Mouse (Mus musculus): ENCODE data around the gene Washc2.
"Not testable (repeated sequence)": the region's sequence is repeated elsewhere in the genome, so short reads cannot be mapped to it uniquely, and the experiment has no call there.

The Washc2 gene

DNA sequence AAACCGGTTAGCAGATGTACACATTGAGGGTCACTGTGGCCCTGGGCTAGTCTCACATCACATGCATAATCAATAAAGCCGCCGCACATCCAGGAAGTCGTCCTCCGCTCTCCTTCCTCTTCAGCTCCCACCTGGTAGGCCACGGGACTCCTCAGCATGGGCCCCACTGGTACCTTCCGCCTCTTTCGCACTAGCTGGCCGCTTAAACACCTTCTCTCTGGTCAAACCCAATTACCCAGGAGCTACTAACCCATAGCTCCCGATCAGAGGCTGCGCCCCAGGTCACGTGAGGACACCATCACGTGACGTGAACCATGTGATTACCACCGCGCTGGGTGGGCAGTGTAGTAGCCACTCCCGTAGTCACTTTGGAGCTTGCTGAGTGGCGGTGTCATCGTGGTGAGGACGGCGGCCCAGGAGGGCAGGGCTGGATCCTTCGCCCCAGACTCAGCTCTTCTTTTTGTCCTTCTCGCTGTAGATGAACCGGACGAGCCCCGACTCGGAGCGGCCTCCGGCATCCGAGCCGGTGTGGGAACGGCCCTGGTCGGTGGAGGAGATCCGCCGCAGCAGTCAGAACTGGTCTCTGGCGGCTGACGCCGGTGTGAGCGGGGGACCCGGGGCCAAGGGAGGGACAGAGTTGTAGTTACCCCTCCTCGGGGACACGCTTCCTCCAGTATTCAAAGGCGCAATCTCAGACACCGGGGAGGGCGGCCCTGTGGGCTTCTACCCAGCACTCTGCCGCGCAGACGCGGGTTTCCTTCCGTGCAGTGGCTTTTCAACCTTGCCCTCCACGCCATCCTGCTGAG lies at the start of gene Washc2:
Gene Washc2, plus strand, starts transcription at position 310 of the 806 bp plus-strand sequence.
- DNase-seq (ENCODE audit: low spot score in 2 of 2) = peak; percentile 97 to 98

DNA sequence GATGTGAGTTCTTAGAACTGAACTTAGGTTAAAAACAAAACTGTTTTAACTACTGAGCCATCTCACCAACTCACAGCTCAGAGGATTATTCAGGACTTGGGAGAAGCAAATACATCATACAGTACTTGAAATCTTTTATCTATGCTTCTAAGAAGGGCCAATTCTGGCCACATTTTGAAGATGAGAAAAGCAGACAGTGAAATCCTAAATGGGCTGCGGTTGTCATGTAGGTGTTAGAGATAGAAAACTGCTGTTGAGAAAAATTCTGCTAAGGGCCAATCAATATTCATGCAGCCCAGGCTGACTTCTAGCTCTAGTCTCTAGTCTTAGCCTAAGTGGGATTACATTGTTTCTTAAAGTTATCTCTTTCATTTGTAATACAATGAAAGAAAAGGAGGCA lies 41.5 kb upstream of the Washc2 start:
- no peak for DNase-seq (ENCODE audit: low spot score in 2 of 2)

GRCm38 (mm10) chr6:116173511-116174099 lies 34.2 kb upstream of the Washc2 start:
- not testable (repeated sequence) for DNase-seq (ENCODE audit: low spot score in 2 of 2)

- DNase-seq (ENCODE audit: low spot score in 2 of 2) = no peak
Observed at GRCm38 (mm10) chr6:116178376-116178775, 29.5 kb upstream of the Washc2 start.

GRCm38 (mm10) chr6:116180731-116181130 lies 27.1 kb upstream of the Washc2 start:
- DNase-seq (ENCODE audit: low spot score in 2 of 2) = no peak

- DNase-seq (ENCODE audit: low spot score in 2 of 2) = no peak
Observed at GRCm38 (mm10) chr6:116183509-116183908, 24.3 kb upstream of the Washc2 start.

DNA sequence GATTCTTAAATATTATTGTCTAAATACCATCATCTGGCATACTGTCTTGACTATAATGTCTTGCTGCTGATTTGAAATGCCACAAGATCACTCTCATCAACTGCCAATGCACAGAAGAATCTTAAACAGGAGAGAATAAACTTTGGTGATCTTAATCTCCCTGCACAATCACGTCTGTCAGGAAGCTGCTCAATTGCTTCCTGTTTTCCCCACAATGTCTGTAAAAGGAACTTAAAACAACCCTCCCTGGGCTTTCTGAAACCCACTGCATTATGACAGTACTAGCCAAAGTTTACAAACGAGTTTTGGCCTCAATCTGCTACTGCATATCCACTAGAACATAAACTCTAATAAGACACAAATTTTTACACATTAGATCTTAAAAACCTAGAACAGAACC lies 21.4 kb upstream of the Washc2 start:
- DNase-seq (ENCODE audit: low spot score in 2 of 2) = no peak

DNA sequence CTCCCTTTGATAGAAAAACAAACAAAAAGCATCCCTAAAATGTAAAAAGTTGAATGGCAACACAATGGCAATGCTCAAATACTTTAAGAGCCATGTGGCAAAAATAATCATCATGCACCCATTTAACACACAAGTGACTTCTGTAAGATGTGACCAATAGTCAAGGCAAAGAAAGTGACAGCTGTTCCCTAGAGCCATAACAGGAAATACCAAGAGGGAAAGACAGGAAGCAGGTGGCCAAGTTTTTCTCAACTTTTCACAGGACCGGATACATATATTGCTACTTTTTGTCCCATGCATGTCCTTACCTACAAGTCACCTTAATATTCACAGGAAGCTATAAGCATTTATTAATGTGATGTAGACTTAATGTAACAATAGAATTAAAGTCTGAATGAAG lies 18.4 kb upstream of the Washc2 start:
- DNase-seq (ENCODE audit: low spot score in 2 of 2) = no peak

DNA sequence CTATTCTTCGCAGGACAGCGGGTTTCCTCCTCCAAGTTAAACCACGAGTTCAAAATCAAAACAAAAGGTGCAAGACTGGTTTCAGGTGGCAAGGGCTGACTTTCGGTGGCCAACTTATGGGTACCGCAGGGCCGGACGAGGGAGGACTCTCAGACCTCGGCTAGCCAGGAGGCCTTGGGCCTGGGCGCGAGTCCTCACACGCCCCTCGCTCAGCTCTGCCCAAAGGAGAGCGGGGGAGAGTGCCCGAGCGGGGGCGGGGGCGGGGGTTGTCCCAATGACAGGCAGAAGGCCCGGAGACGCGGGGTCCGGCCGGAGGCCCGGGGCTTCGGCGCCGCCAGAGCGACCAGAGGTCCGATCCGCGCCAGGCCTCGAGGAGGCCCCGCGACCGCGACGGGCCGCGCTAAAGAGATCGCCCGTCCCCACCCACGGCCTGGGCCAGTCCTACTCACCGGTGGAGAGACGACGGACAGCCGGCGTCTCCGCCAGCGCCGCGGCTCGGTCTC lies 15.0 kb upstream of the Washc2 start:
- DNase-seq (ENCODE audit: low spot score in 2 of 2) = no peak

GRCm38 (mm10) chr6:116193394-116194393 lies 14.1 kb upstream of the Washc2 start, which contains the start of gene Tmcc1:
TSS of gene Tmcc1 (minus strand) at chr6:116193486.
- peak; percentile 98 to 99 for DNase-seq (ENCODE audit: low spot score in 2 of 2)

DNA sequence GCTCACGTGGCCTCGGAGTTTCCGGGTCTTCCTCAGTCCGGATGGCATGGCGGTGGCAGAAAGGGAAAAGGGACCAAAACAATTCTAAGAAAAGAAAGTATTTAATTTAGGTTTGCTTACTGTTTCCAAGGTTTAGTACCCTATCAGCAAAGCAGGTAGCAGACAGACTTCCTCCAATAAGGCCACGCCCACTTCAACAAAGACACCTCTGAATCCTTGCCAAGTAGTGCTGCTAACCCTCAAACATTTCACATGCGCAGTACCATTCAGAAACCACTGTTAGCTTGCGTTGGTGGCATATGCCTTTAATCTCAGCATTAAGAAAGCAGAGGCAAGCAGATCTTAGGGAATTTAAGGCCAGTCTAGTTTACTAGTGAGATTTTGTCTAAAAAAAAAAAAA lies 12.0 kb upstream of the Washc2 start:
- DNase-seq (ENCODE audit: low spot score in 2 of 2) = no peak

GRCm38 (mm10) chr6:116198173-116198572 lies 9.7 kb upstream of the Washc2 start:
- no peak for DNase-seq (ENCODE audit: low spot score in 2 of 2)

DNA sequence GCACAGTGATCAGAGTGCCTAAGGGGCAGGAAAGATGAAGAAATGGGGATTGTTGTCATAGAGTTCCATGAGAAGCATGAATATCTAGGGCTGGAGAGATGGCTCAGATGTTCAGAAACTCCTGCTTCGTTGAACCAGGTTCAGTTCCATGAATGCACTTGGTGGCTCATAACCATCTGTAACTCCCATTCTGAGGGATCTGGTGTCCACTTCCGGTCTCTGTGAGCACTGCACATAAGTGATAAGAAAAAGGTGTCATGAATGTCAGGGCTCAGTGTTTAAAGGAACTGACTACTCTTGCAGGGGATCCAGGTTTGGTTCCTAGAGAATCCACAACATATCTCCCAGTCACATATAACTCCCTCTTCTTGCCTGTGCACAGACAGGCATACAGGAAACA lies 8.2 kb upstream of the Washc2 start:
- no peak for DNase-seq (ENCODE audit: low spot score in 2 of 2)

- no peak for DNase-seq (ENCODE audit: low spot score in 2 of 2)
Observed at GRCm38 (mm10) chr6:116227767-116228166, 19.9 kb downstream of the Washc2 start.

GRCm38 (mm10) chr6:116228785-116229525 lies 21.1 kb downstream of the Washc2 start:
- DNase-seq (ENCODE audit: low spot score in 2 of 2) = peak; percentile 76 to 87

GRCm38 (mm10) chr6:116234821-116235220 lies 27.0 kb downstream of the Washc2 start:
- DNase-seq (ENCODE audit: low spot score in 2 of 2) = not testable (repeated sequence)

DNA sequence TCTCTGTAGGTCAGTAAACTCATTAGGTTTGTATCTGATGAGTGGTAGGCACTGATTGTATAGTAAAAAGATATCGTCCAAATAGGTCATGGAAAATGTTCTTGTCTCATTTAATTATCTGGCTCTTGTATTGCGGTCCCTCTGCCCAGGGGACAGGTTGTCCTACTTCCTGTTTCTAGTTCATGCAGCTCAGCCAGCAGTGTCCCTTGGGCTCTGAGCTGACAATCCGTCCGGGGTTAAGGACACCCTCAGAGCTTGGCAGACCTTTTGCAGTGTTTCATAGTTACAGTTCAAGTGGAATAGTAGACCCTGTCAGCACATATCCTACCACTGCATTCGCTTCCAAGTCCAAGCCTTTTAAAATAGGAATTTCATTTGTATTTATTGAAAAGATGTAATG lies 27.5 kb downstream of the Washc2 start:
- no peak for DNase-seq (ENCODE audit: low spot score in 2 of 2)

DNA sequence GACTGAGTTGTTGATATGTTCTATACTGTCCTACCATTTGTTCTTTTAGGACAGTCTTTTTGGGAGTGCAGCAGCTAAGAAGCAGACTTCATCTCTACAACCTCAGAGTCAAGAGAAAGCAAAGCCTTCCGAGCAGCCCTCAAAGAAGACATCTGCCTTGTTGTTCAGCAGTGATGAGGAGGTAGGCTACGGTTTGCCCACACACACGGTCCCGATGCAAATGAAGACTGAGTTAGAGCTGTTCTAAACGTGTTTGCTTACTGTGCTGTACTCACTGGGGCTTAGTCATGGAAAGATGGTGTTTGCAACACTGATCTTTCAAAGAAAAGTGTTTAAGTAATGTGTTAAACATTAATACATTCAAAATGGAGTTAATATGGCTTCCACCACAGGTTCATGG lies 30.2 kb downstream of the Washc2 start:
- DNase-seq (ENCODE audit: low spot score in 2 of 2) = no peak

DNA sequence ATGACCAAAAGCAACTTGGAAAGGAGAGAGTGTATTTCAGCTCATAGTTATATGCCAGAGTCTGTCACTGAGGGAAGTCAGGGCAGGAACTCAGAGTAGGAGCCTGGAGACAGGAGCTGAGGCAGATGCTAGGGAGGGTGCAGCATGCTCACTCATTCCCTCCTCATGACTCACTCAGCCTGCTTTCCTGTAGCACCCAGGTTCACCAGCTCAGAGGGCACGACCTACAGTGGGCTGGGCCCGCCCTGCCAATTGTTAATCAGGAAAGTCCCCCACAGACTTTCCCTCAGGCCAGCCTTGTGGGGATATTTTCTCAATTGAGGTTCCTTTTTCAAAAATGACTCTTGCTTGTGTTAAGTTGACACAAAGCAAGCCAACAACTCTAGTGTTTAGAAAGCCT lies 32.5 kb downstream of the Washc2 start:
- DNase-seq (ENCODE audit: low spot score in 2 of 2) = no peak

DNA sequence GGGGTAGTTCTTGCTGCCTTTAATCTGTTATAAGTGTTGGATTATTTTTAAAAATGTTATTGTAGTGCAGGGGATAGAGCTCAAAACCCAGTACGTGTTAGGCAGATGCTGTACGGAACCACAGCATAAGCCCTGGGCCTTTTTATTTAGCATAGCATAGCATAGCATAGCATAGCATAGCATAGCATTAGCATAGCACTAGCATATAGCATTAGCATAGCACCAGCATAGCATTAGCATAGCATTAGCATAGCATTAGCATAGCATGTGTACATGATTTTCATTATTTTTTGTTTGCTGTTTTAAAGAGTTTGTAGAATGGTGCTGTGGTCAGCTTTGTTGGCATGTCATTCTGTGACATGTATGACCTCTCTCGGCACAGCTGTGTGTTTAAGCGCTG lies 51.8 kb downstream of the Washc2 start:
- DNase-seq (ENCODE audit: low spot score in 2 of 2) = no peak

GRCm38 (mm10) chr6:116260481-116260880 lies 52.6 kb downstream of the Washc2 start:
- DNase-seq (ENCODE audit: low spot score in 2 of 2) = no peak

Data from right cerebral cortex, postnatal 10 days (tissue).